Comparison of ENCODE assay signal across 9 mouse cellular contexts in the genomic region with DNA sequence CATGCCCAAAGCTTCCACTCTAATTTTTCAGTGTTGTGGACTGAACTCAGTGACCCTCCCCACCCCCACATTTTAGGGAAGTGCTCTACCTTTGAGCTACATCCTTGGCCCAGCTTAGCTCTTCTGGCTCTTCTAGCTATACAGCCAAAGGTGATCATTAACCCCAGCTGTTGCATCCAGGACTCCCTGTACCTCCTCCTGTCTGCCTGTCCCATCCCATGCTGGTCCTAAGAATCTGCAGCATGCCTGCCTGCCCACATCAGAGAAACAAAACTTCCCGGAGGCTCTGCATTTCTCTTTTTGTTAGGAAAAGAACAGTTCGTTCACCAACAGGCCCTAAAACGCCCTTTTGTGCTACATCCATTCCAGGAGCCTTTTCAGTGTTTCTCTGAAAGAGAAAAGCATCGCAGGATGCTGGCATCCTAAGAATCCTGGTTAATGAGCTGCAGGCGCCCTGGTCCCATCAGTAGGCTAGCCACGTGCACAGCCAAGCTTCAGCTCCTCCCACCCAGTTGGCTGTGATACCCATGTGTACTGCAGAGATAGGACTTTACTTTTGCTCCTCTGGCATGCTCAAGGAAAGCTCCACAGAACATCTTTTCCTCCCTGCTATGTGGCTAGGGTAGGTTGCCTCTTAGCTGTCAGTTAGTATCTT. TPM values are rescaled to one million over a fixed set of nuclear protein-coding genes. Genes with fewer than 3 reads are reported as not detected.
A peak's percentile ranks its signal among the peaks of the same experiment; 100 is the strongest.
DNase-seq lines count a peak whose midpoint lies in the region; ATAC-seq and TF ChIP-seq lines count a peak whose summit lies in the region.
"Had no signal": no experiment of that assay in that cellular context is flagged by ENCODE, and none has a peak within 500 bp of the region (broad histone marks: within the 10 kb centered on the region; RNA-seq: fewer than 3 reads in every experiment).

No protein-coding gene starts in this region.

- H3K9me3 ChIP-seq in embryonic facial prominence, embryonic 13.5 days, result no peaks in the 10 kb centered on the region
- H3K9me3 ChIP-seq in neural tube, embryonic 12.5 days, result no peaks in the 10 kb centered on the region
- H3K9me3 ChIP-seq in lung, postnatal 0 days (ENCODE audit: low read length), result no peaks in the 10 kb centered on the region

- peak overlapping the region; percentile 31 for H3K4me2 ChIP-seq in embryonic facial prominence, embryonic 13.5 days
- H3K4me2 ChIP-seq in neural tube, embryonic 12.5 days (replicated peaks), result peak overlapping the region; percentile 38
- H3K4me2 ChIP-seq in lung, postnatal 0 days (replicated peaks; ENCODE audit: low read depth, low read length), result no peak overlapping the region

- H3K27me3 ChIP-seq in embryonic facial prominence, embryonic 13.5 days, result no peaks in the 10 kb centered on the region
- H3K27me3 ChIP-seq in neural tube, embryonic 12.5 days (replicated peaks), result 0 out of 2 replicates have a peak, but pooled peaks cover 3% of the 10 kb centered on the region
- no peaks in the 10 kb centered on the region for H3K27me3 ChIP-seq in lung, postnatal 0 days (replicated peaks; ENCODE audit: insufficient read depth, low read length)

- peak overlapping the region; percentile 83 for H3K27ac ChIP-seq in embryonic facial prominence, embryonic 13.5 days
- H3K27ac ChIP-seq in neural tube, embryonic 12.5 days, result peak overlapping the region; percentile 72; the same call in 1 of the 2 replicates
- H3K27ac ChIP-seq in lung, postnatal 0 days (ENCODE audit: low read length), result no peak overlapping the region

- no peak for ATAC-seq in embryonic facial prominence, embryonic 13.5 days (ENCODE audit: insufficient number of reproducible peaks, insufficient read depth, low FRiP score, low TSS enrichment, low read depth)
- peak; percentile 95 for ATAC-seq in neural tube, embryonic 12.5 days (ENCODE audit: low FRiP score, low read depth)
- ATAC-seq in lung, postnatal 0 days, result no peak

- H3K4me3 ChIP-seq in embryonic facial prominence, embryonic 13.5 days, result no peak overlapping the region
- no peak overlapping the region for H3K4me3 ChIP-seq in neural tube, embryonic 12.5 days
- H3K4me3 ChIP-seq in lung, postnatal 0 days (ENCODE audit: low read depth, low read length), result no peak overlapping the region

- peak overlapping the region; percentile 46; the same call in 1 of the 2 replicates for H3K9ac ChIP-seq in embryonic facial prominence, embryonic 13.5 days
- H3K9ac ChIP-seq in neural tube, embryonic 12.5 days, result no peak overlapping the region
- H3K9ac ChIP-seq in lung, postnatal 0 days (replicated peaks; ENCODE audit: low read depth), result no peak overlapping the region

- no peak for TF ChIP-seq EP300 in lung, postnatal 0 days (IDR thresholded peaks at IDR 0.05)

- intact Hi-C loops in left cerebral cortex, postnatal 36 days (cut with DNase I), result no loop called here

- no peak for TF ChIP-seq CTCF in lung, postnatal 0 days (IDR thresholded peaks at IDR 0.05)

- peaks cover 32% of the 10 kb centered on the region for H3K4me1 ChIP-seq in embryonic facial prominence, embryonic 13.5 days
- peaks cover 24% of the 10 kb centered on the region for H3K4me1 ChIP-seq in neural tube, embryonic 12.5 days
- no peaks in the 10 kb centered on the region for H3K4me1 ChIP-seq in lung, postnatal 0 days (ENCODE audit: insufficient read depth, low read depth, low read length)

- 3% methylated on average over 6 of the region's 6 CpGs for WGBS in embryonic facial prominence, embryonic 13.5 days
- under 1% methylated on average over 6 of the region's 6 CpGs for WGBS in neural tube, embryonic 12.5 days
- 17% methylated on average over 6 of the region's 6 CpGs for WGBS in lung, postnatal 0 days

- DNase-seq in ZHBTc4 (ENCODE audit: low read depth, low spot score), result peak; percentile 38
- DNase-seq in kidney, adult 18-20 months, result peak; percentile 18
- peak; percentile 45 to 48 for DNase-seq in left cerebral cortex, postnatal 36 days (ENCODE audit: low spot score in 2 of 2)
- no peak for DNase-seq in thymus, postnatal 36 days
- no peak for DNase-seq in lung, postnatal 0 days (ENCODE audit: low spot score)
- DNase-seq in adrenal gland, adult 8-10 months, result no peak

- no peaks in the 10 kb centered on the region for H3K36me3 ChIP-seq in embryonic facial prominence, embryonic 13.5 days
- H3K36me3 ChIP-seq in neural tube, embryonic 12.5 days, result no peaks in the 10 kb centered on the region
- H3K36me3 ChIP-seq in lung, postnatal 0 days (ENCODE audit: insufficient read depth, low read length), result no peaks in the 10 kb centered on the region

RNA-seq across cellular contexts. Expression of gene Mt4, which starts 18.1 kb away (rescaled TPM):
- not detected in 2 replicates for polyA plus RNA-seq in embryonic facial prominence, embryonic 13.5 days (2015; fragmentation: Nextera tagmentation; extraction: Ambion mirVana)
- not detected for total RNA-seq in left cerebral cortex, postnatal 36 days (2021)
- not detected in 2 replicates for polyA plus RNA-seq in neural tube, embryonic 12.5 days (2016; fragmentation: Nextera tagmentation; extraction: Ambion mirVana)
- not detected in 2 replicates for polyA plus RNA-seq in lung, postnatal 0 days (2015; fragmentation: Nextera tagmentation; extraction: Ambion mirVana)
- not detected for total RNA-seq in adrenal gland, adult 8-10 months (2022)
- polyA plus RNA-seq: stomach, embryonic 14.5 days had no signal

RNA-seq across cellular contexts. Expression of gene Bbs2, which starts 20.2 kb away (rescaled TPM):
- polyA plus RNA-seq in embryonic facial prominence, embryonic 13.5 days (2015; fragmentation: Nextera tagmentation; extraction: Ambion mirVana), result 16.0 and 16.3 TPM in 2 replicates
- 10 to 100 TPM; 25.4 to 35.3 TPM for total RNA-seq in left cerebral cortex, postnatal 36 days (2021)
- polyA plus RNA-seq in neural tube, embryonic 12.5 days (2016; fragmentation: Nextera tagmentation; extraction: Ambion mirVana), result 20.5 and 25.3 TPM in 2 replicates
- polyA plus RNA-seq in lung, postnatal 0 days (2015; fragmentation: Nextera tagmentation; extraction: Ambion mirVana), result 7.3 and 9.5 TPM in 2 replicates
- 10 to 100 TPM; 24.6 to 32.1 (median 28.2) TPM for total RNA-seq in adrenal gland, adult 8-10 months (2022)

RNA-seq across cellular contexts. Expression of gene Mt3, which starts 33.5 kb away (rescaled TPM):
- 0.58 and 1.1 TPM in 2 replicates for polyA plus RNA-seq in embryonic facial prominence, embryonic 13.5 days (2015; fragmentation: Nextera tagmentation; extraction: Ambion mirVana)
- total RNA-seq in left cerebral cortex, postnatal 36 days (2021), result 100 to 1,000 TPM; 854 to 931 TPM
- 19.0 and 24.8 TPM in 2 replicates for polyA plus RNA-seq in neural tube, embryonic 12.5 days (2016; fragmentation: Nextera tagmentation; extraction: Ambion mirVana)
- polyA plus RNA-seq in lung, postnatal 0 days (2015; fragmentation: Nextera tagmentation; extraction: Ambion mirVana), result 2.6 TPM in 2 replicates
- 10 to 100 TPM in 2 of 4 experiments, 1 to 10 TPM in 2; 7.4 to 11.2 (median 9.6) TPM for total RNA-seq in adrenal gland, adult 8-10 months (2022)

RNA-seq across cellular contexts. Expression of gene Mt2, which starts 53.6 kb away (rescaled TPM):
- 56.8 and 70.4 TPM in 2 replicates for polyA plus RNA-seq in embryonic facial prominence, embryonic 13.5 days (2015; fragmentation: Nextera tagmentation; extraction: Ambion mirVana)
- total RNA-seq in left cerebral cortex, postnatal 36 days (2021), result 100 to 1,000 TPM; 463 to 490 TPM
- polyA plus RNA-seq in neural tube, embryonic 12.5 days (2016; fragmentation: Nextera tagmentation; extraction: Ambion mirVana), result 8.1 and 11.1 TPM in 2 replicates
- 143 and 159 TPM in 2 replicates for polyA plus RNA-seq in lung, postnatal 0 days (2015; fragmentation: Nextera tagmentation; extraction: Ambion mirVana)
- total RNA-seq in adrenal gland, adult 8-10 months (2022), result 100 to 1,000 TPM; 120 to 244 (median 215) TPM

RNA-seq across cellular contexts. Expression of gene Mt1, which starts 60.0 kb away (rescaled TPM):
- polyA plus RNA-seq in embryonic facial prominence, embryonic 13.5 days (2015; fragmentation: Nextera tagmentation; extraction: Ambion mirVana), result 133 and 170 TPM in 2 replicates
- 100 to 1,000 TPM; 556 to 573 TPM for total RNA-seq in left cerebral cortex, postnatal 36 days (2021)
- 33.3 and 36.7 TPM in 2 replicates for polyA plus RNA-seq in neural tube, embryonic 12.5 days (2016; fragmentation: Nextera tagmentation; extraction: Ambion mirVana)
- polyA plus RNA-seq in lung, postnatal 0 days (2015; fragmentation: Nextera tagmentation; extraction: Ambion mirVana), result 836 and 858 TPM in 2 replicates
- 100 to 1,000 TPM; 179 to 332 (median 286) TPM for total RNA-seq in adrenal gland, adult 8-10 months (2022)

Comparison
In these comparisons a context has a peak if more than half of its experiments do, and no peak if none do; other contexts are left out.
1. DNase-seq: peak in ZHBTc4 (single experiment), kidney, adult 18-20 months (single experiment) and left cerebral cortex, postnatal 36 days (2 of 2); none in thymus, postnatal 36 days (0 of 2), lung, postnatal 0 days (single experiment) and adrenal gland, adult 8-10 months (single experiment).